Mouse (Mus musculus) urinary bladder, postnatal 10 days (tissue): ENCODE results near the gene Chrna1.

Source experiments
- DNase-seq: peaks from one replicate; pipeline ENCODE4 v3.0.0; 2022; ENCODE audit warnings: low spot score

Gene Chrna1

GRCm38 (mm10) chr2:73518966-73519365 lies 61.2 kb downstream of the Chrna1 start:
- no peak for DNase-seq

- no peak for DNase-seq
Observed at GRCm38 (mm10) chr2:73518311-73518710, 61.8 kb downstream of the Chrna1 start.

GRCm38 (mm10) chr2:73514178-73514577 lies 66.0 kb downstream of the Chrna1 start:
- no peak for DNase-seq
